Mouse (Mus musculus) c-Kit-positive CD71-positive TER-119-positive erythroid progenitor cells, embryonic 14.5 days (primary cell): ENCODE measurements at regions not wholly inside any gene's neighbourhood (a gene's known extent, or its start where the extent isn't known, plus 50 kb on each side); places are given as distances from the start of the nearest gene placed in this dataset.

ENCODE experiments used
- DNase-seq: peaks from one replicate; pipeline ENCODE4 v3.0.0-alpha.2; 2013; ENCODE audit warnings: low spot score

DNA sequence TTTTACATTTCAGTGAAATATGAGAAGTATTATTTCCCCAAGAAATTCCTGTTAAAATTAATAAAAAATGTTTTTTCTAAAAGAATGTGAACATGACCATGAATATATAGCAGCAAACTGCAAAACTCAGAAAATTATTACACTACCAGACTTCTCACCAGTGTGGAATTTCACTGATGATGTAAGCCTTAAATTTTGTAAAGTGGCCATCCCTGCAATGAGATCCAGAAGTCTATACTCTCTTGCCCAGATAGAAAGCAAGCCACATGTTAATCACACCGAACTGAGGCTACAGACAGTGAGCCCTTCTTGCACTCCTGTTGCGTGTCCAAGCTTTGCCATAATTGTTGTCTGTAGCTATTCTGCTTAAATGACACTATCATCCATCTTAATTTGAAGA is 62.6 kb upstream of the P3h2 start:
- DNase-seq: no peak

DNA sequence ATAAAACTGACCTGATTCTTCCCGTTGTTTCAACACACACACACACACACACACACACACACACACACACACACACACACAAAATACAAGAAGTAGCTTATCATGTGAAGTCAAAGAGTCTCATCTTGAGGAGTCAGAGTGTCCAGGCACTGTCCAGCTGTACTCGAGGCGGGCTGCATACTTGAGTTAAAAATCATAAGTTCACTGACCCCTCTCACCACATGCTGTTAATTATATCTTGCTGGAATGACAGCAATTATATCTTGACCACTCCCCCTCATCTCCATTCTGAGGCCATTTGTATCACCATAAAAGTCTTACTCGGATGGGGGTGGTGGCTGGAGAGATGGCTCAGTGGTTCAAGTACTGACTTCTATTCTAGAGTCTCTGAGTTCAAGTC is 58.5 kb upstream of the P3h2 start:
- DNase-seq: no peak

DNA sequence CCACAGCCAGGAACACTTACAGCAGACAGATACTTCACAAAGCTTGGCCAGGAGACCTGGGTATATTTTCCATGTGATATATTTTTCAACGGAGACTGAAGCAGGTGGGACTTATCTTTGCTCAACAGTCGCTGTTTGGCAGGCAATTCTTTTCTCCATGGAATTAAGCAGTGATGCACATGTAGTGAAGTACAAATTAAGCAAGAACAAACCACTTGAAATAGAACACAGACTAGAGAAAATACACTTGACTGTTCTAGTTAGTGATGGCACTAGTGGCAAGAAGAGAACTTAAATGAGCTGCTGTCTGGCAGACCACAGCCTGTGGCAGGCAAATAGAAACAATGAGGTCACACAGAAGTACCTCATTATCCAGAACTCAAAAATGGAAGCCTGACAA is 57.8 kb upstream of the P3h2 start:
- DNase-seq: no peak

DNA sequence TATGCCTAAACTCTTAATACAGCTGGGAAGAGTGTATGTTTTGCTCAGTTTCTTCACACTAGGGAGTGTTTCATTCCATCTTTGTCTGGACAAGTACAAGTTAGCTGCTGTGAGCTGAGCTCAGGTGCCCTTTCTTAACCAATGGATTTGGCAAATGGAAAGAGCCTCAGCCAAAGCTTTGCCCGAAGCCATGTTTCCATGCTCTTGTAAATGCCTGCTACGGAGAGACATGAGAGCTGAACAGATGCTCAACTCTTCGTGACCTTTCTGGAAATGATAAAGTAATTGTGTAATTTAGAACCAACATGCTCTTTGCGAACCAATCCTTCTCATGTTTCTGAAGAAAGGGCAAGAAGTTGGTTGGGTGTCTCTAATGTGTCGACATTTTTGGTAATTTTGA is 52.0 kb upstream of the P3h2 start:
- DNase-seq: no peak
